Mouse (Mus musculus): ENCODE measurements around the gene Gpam.
"Not testable (repeated sequence)": the region's sequence is repeated elsewhere in the genome, so short reads cannot be mapped to it uniquely, and the experiment has no call there.

Gpam gene

GRCm38 (mm10) chr19:55127072-55127718 lies at the start of gene Gpam:
Gpam (minus strand) TSS chr19:55127238.
- no peak for DNase-seq (ENCODE audit: low spot score in 2 of 2)

- no peak for DNase-seq (ENCODE audit: low spot score in 2 of 2)
These were observed 44.5 kb upstream of the Gpam start for GRCm38 (mm10) chr19:55171585-55171984.

GRCm38 (mm10) chr19:55170399-55170798 lies 43.4 kb upstream of the Gpam start:
- DNase-seq (ENCODE audit: low spot score in 2 of 2): no peak

- not testable (repeated sequence) for DNase-seq (ENCODE audit: low spot score in 2 of 2)
These were observed 42.2 kb upstream of the Gpam start for GRCm38 (mm10) chr19:55169236-55169729.

- no peak for DNase-seq (ENCODE audit: low spot score in 2 of 2)
These were observed 41.3 kb upstream of the Gpam start for GRCm38 (mm10) chr19:55168360-55168759.

GRCm38 (mm10) chr19:55167741-55168140 lies 40.7 kb upstream of the Gpam start:
- DNase-seq (ENCODE audit: low spot score in 2 of 2): no peak

- no peak for DNase-seq (ENCODE audit: low spot score in 2 of 2)
These were observed 39.7 kb upstream of the Gpam start for GRCm38 (mm10) chr19:55166741-55167140.

- DNase-seq (ENCODE audit: low spot score in 2 of 2): no peak
These were observed 38.9 kb upstream of the Gpam start for GRCm38 (mm10) chr19:55165954-55166353.

GRCm38 (mm10) chr19:55165183-55165865 lies 38.3 kb upstream of the Gpam start:
- no peak for DNase-seq (ENCODE audit: low spot score in 2 of 2)

- no peak for DNase-seq (ENCODE audit: low spot score in 2 of 2)
These were observed 37.1 kb upstream of the Gpam start for GRCm38 (mm10) chr19:55164162-55164561.

- DNase-seq (ENCODE audit: low spot score in 2 of 2): no peak
These were observed 35.2 kb upstream of the Gpam start for GRCm38 (mm10) chr19:55162271-55162670.

- DNase-seq (ENCODE audit: low spot score in 2 of 2): no peak
These were observed 32.8 kb upstream of the Gpam start for GRCm38 (mm10) chr19:55159826-55160225.

GRCm38 (mm10) chr19:55158606-55159005 lies 31.6 kb upstream of the Gpam start:
- DNase-seq (ENCODE audit: low spot score in 2 of 2): peak in 1 of 2 experiments; percentile 11

- DNase-seq (ENCODE audit: low spot score in 2 of 2): no peak
These were observed 30.0 kb upstream of the Gpam start for GRCm38 (mm10) chr19:55157029-55157428.

- no peak for DNase-seq (ENCODE audit: low spot score in 2 of 2)
These were observed 25.9 kb upstream of the Gpam start for GRCm38 (mm10) chr19:55152983-55153382.

- not testable (repeated sequence) for DNase-seq (ENCODE audit: low spot score in 2 of 2)
These were observed 25.2 kb upstream of the Gpam start for GRCm38 (mm10) chr19:55152274-55152673.

- no peak for DNase-seq (ENCODE audit: low spot score in 2 of 2)
These were observed 22.6 kb upstream of the Gpam start for GRCm38 (mm10) chr19:55149646-55150045.

- DNase-seq (ENCODE audit: low spot score in 2 of 2): no peak
These were observed 21.1 kb upstream of the Gpam start for GRCm38 (mm10) chr19:55148109-55148508.

- DNase-seq (ENCODE audit: low spot score in 2 of 2): no peak
These were observed 20.5 kb upstream of the Gpam start for GRCm38 (mm10) chr19:55147568-55147967.

GRCm38 (mm10) chr19:55145136-55145535 lies 18.1 kb upstream of the Gpam start:
- DNase-seq (ENCODE audit: low spot score in 2 of 2): no peak

GRCm38 (mm10) chr19:55144691-55145090 lies 17.7 kb upstream of the Gpam start:
- no peak for DNase-seq (ENCODE audit: low spot score in 2 of 2)

GRCm38 (mm10) chr19:55143391-55144300 lies 16.6 kb upstream of the Gpam start:
- DNase-seq (ENCODE audit: low spot score in 2 of 2): no peak
